Mouse (Mus musculus) liver, adult 2 months (tissue): Measurements from ENCODE around the gene Pbld2. TPM values are rescaled to one million over a fixed set of nuclear protein-coding genes. Genes with fewer than 3 reads are reported as not detected.

Source experiments
- DNase-seq: peaks from one replicate; pipeline ENCODE4 v3.0.0-alpha.2; 2011; ENCODE audit warnings: low read depth, low spot score; ENCODE audit errors: extremely low read depth
- H3K27ac ChIP-seq: fragments of 200-500 bp; replicated peaks from 2 replicates; pipeline ENCODE4 v1.5.1; 2012; ENCODE audit warnings: low read depth, mild to moderate bottlenecking, control low read depth, inconsistent platforms, low read length; ENCODE audit not compliant: insufficient read depth
- H3K27me3 ChIP-seq: fragments of 200-500 bp; 2 replicates; pipeline ENCODE4 v1.6.1; 2012; ENCODE audit warnings: mild to moderate bottlenecking, moderate library complexity, low read length, inconsistent platforms; ENCODE audit not compliant: control insufficient read depth, insufficient read depth
- H3K36me3 ChIP-seq: fragments of 200-500 bp; 2 replicates; pipeline ENCODE4 v1.6.1; 2012; ENCODE audit warnings: low read length, inconsistent platforms; ENCODE audit not compliant: control insufficient read depth, insufficient read depth
- H3K4me1 ChIP-seq: fragments of 200-500 bp; 2 replicates; pipeline ENCODE4 v1.6.1; 2011; ENCODE audit warnings: low read length; ENCODE audit not compliant: control insufficient read depth, insufficient read depth
- H3K4me3 ChIP-seq: fragments of 200-500 bp; 2 replicates; pipeline ENCODE4 v1.5.1; 2011; ENCODE audit warnings: low read depth, mild to moderate bottlenecking, control low read depth, low read length, moderate library complexity; ENCODE audit not compliant: insufficient read depth
- H3K79me2 ChIP-seq: fragments of 200-500 bp; 2 replicates; pipeline ENCODE4 v1.6.1; 2012; ENCODE audit warnings: inconsistent platforms, mild to moderate bottlenecking, low read length, moderate library complexity; ENCODE audit not compliant: control insufficient read depth, insufficient read depth
- H3K9ac ChIP-seq: fragments of 200-500 bp; 2 replicates; pipeline ENCODE4 v1.6.1; 2012; ENCODE audit warnings: low read depth, mild to moderate bottlenecking, control low read depth, inconsistent platforms, low read length
- CTCF ChIP-seq: fragments of 200-500 bp; IDR thresholded peaks from 2 replicates; pipeline ENCODE4 v1.5.1; 2011; ENCODE audit warnings: low read depth, low read length, control low read depth
- POLR2A ChIP-seq: fragments of 200-500 bp; IDR thresholded peaks from 2 replicates; pipeline ENCODE4 v1.6.1; 2011; ENCODE audit warnings: low read length, control low read depth; ENCODE audit not compliant: insufficient read depth; ENCODE audit errors: extremely low read depth
- WGBS: fragments of 180-500 bp; shearing (Covaris S2); methylation state at CpG from one replicate; pipeline ENCODE4 v1.1.7; 2018; 5-methylcytosine and 5-hydroxymethylcytosine counted together
- polyA plus RNA-seq: library from polyadenylated mRNA; depleted of rRNA; stranded (reverse); fragments of >200 nt; gene quantifications from 2 replicates; pipeline ENCODE4 v1.2.3, GENCODE M21; 2012
- total RNA-seq: library from RNA; depleted of rRNA; stranded (reverse); fragments of >200 nt; gene quantifications from 2 replicates; pipeline ENCODE4 v1.2.3, GENCODE M21; 2014

Pbld2 gene
- total and polyA plus RNA-seq, 2 experiments, result 106 to 115 TPM

DNA sequence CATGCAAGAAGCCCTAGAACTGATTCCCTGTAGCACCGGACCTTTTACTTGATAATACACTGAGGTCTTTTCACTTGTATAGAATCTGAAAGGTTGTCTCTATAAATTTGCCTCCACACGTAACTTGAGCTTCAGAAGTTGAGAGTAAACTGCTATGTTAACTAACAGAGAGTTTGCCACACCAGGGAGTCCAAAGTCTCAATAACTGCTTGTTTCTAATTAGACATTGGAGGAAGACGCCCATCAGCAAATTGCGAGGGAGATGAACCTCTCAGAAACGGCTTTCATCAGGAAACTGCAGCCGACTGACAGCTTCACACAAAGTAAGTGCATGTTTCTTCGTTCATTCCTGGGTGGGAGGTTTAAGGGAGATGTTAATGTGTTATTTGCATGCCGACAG, 41.4 kb downstream of the Pbld2 start:
- WGBS, result 22% methylated on average over 8 of the region's 8 CpGs
- Histone ChIP-seq H3K27me3 (no peaks in the 10 kb centered on the region), H3K36me3 (peaks cover 38% of the 10 kb centered on the region), H3K4me1 (peaks cover 20% of the 10 kb centered on the region), H3K27ac (peak overlapping the region; percentile 41), H3K4me3 (no peak overlapping the region), H3K9ac (no peak overlapping the region), H3K79me2 (peaks cover 5% of the 10 kb centered on the region; the same call in 1 of the 2 replicates)
- TF ChIP-seq POLR2A (no peak), CTCF (no peak)
- peak; percentile 68 for DNase-seq

DNA sequence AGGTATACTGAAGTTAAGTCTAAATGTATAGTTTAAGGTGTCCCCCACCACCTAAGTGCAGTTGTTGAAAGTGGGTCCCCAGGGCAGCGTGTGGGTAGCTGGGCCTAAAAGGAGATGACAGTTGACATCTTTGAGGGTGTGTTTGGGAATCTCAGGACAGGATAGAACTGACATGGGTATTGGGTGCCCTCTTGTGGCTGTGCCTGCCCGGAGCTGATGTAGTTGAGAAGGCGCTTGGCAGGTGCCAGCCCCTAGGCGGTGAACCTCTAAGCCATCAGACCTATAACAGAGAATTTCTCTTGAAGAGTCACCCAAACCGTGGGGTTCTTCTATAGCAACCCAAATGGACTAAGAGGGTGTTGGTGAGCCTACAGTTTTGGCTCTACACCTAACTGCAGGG, 41.9 kb downstream of the Pbld2 start:
- peak; percentile 69 for DNase-seq
- peaks cover 5% of the 10 kb centered on the region; the same call in 1 of the 2 replicates for H3K79me2 ChIP-seq
- WGBS, result 18% methylated on average over 5 of the region's 5 CpGs
- H3K4me3 ChIP-seq, result no peak overlapping the region
- peak overlapping the region; percentile 41 for H3K27ac ChIP-seq
- peaks cover 40% of the 10 kb centered on the region for H3K36me3 ChIP-seq
- peaks cover 19% of the 10 kb centered on the region for H3K4me1 ChIP-seq
- TF ChIP-seq CTCF (peak; percentile 89), POLR2A (no peak)
- no peaks in the 10 kb centered on the region for H3K27me3 ChIP-seq
- no peak overlapping the region for H3K9ac ChIP-seq

DNA sequence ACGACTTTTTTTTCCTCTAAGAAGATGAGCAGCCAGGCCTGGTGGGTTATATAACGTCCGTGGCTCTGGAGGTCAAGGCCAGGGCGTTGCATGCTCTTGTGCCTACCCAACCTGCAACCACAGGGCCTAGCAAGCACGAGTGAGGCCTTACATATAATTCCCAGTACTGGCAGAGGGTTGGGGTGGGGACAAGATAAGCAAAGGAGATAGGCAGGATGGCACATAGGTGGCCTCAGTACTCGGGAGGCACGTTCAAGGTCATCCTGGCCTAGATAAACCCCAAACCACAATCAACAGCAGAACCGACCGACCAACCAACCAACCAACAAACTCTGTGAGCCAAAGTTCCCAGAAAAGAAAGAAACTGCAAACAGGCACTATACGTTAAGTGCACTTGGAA, 62.2 kb downstream of the Pbld2 start:
- WGBS, result 74% methylated on average over 10 of the region's 10 CpGs
- H3K4me3 ChIP-seq, result no peak overlapping the region
- no peak for DNase-seq
- no peaks in the 10 kb centered on the region for H3K4me1 ChIP-seq
- no peaks in the 10 kb centered on the region for H3K79me2 ChIP-seq
- no peak overlapping the region for H3K27ac ChIP-seq
- no peaks in the 10 kb centered on the region for H3K36me3 ChIP-seq
- no peaks in the 10 kb centered on the region for H3K27me3 ChIP-seq
- no peak overlapping the region for H3K9ac ChIP-seq
- no peak for TF ChIP-seq CTCF
- TF ChIP-seq POLR2A, result no peak

DNA sequence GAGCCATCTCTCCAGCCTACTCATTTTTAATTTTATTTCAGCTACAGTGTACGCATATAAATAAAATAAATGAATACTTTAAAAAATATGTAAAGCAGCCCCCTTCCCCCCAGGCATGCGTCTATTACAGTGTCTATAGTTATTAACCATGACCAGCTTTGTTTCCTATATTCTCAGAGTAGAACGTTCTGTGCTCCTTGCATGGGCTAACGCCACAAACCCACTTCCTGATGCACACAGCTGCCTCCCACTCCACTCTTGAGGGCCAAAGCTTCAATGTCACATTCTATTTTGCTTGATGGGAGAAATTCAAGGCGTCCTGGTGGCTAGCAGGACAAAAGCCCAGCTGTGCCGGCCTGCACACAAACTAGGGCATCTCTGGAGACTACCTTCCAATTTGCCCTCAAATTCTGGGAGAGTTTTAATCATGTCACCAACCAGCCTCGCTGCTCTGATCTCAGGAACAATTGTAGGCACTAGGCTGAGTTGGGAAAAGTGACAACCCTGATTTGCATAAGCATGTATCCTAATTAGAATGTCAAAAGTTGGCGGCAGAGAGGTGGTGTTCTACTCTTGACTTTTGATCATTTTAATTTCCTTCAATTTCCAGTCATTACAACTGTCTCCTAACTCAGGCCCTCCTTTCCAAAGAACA, 65.1 kb downstream of the Pbld2 start:
- H3K27ac ChIP-seq, result no peak overlapping the region
- 74% methylated on average over 8 of the region's 8 CpGs for WGBS
- no peaks in the 10 kb centered on the region for H3K4me1 ChIP-seq
- no peaks in the 10 kb centered on the region for H3K79me2 ChIP-seq
- H3K4me3 ChIP-seq, result no peak overlapping the region
- no peaks in the 10 kb centered on the region for H3K36me3 ChIP-seq
- H3K9ac ChIP-seq, result no peak overlapping the region
- no peak for TF ChIP-seq CTCF
- no peak for TF ChIP-seq POLR2A
- DNase-seq, result no peak
- H3K27me3 ChIP-seq, result no peaks in the 10 kb centered on the region

DNA sequence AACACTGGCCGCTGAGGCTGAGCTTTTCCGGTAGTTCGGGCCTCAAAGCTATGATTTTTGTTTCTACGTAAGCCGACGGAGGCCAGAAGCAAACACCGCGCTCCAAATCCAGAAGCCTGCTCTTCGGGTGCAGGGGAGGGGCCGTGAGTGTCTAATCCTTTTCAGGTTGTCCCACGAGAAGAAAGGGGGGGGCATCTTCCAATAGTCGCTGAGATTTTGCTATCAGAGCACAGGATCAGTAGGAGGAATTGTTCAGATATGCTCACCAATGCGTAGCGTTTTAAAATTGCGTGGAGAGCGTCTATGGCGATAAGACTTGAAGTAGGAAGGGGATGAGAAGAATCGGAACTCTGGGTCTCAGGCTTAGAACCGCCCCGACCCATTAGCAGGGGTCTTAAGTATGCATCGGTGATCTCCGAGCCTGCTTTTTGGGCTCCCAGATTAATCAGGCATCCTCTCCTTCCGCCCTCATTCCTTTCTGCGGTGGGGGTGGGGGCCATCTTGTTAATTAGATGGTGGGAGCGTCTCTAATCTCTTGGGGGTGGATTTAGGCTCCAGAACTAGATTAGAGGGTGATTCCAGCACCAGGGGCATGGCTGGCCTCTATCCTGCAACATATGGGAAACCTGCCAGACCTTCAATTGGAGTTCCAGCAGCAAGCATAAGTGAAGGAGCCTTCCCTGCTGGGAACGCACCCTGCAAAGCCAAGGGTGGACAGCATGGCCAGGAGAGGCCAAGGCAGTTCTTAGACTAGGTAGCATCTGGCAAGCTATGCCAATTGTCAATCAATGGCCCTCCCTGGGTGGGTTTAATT, 65.8 kb downstream of the Pbld2 start:
- TF ChIP-seq POLR2A (no peak), CTCF (no peak)
- DNase-seq, result no peak
- Histone ChIP-seq H3K27ac (no peak overlapping the region), H3K4me1 (no peaks in the 10 kb centered on the region), H3K4me3 (no peak overlapping the region), H3K36me3 (no peaks in the 10 kb centered on the region), H3K27me3 (no peaks in the 10 kb centered on the region), H3K79me2 (no peaks in the 10 kb centered on the region), H3K9ac (no peak overlapping the region)
- 34% methylated on average over 26 of the region's 26 CpGs for WGBS

DNA sequence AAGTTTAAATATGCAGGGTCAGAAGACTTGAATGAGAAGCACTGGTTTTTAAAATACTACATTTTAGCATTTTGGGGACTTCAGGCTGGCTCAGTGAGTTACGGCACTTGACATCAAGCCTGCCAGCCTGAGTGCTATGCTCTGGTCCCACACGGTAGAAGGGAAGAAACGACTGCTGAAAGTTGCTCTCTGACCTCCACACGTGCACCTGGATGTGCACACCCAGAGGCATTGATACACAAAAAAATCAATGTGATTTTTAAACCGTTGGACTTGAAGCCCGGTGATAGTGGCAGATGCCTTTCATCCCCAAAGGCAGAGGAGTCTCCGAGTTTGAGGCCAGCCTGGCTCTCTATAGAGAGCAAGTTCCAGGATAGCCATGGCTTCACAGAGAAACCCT, 67.8 kb downstream of the Pbld2 start:
- Histone ChIP-seq H3K4me3 (no peak overlapping the region), H3K27me3 (no peaks in the 10 kb centered on the region), H3K9ac (no peak overlapping the region), H3K36me3 (no peaks in the 10 kb centered on the region), H3K4me1 (no peaks in the 10 kb centered on the region), H3K79me2 (no peaks in the 10 kb centered on the region), H3K27ac (no peak overlapping the region)
- WGBS, result 21% methylated on average over 7 of the region's 7 CpGs
- peak; percentile 65 for DNase-seq
- TF ChIP-seq CTCF (no peak), POLR2A (no peak)
